Mouse (Mus musculus): ENCODE measurements around the gene Atg4b.
"Not testable (repeated sequence)": the region's sequence is repeated elsewhere in the genome, so short reads cannot be mapped to it uniquely, and the experiment has no call there.

Atg4b gene

DNA sequence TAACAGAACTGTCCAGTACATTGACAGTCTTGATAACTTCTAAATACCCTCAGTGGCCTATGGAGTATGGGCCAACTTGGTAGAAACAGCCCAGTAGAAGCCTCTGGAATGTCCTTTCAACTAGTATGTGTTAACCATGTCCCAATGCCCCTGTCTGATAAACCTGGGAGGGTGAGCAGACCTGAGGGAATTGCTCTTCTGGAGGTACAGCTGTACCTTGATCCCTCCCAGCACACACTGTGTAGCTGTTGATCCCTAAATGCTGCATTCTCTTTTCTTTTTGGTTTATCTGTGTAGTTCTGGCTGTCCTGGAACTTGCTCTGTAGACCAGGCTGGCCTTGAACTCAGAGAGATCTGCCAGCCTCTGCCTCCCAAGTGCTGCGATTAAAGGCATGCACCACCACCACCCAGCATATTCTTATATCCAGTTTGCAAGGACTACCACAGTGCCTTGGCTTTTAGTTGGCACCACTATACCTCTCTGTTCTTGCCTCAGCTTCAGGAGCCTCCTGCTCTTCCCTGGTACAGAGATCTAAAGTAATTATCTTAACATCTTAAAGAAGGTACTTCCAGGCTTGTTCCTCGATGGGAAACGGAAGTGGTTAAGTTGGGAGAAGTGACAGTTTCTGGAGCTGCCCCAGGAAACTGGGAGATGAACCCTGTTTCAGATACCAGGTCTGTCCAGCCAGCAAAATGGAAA lies 72.6 kb downstream of the Atg4b start:
- peak; percentile 30 for DNase-seq

DNA sequence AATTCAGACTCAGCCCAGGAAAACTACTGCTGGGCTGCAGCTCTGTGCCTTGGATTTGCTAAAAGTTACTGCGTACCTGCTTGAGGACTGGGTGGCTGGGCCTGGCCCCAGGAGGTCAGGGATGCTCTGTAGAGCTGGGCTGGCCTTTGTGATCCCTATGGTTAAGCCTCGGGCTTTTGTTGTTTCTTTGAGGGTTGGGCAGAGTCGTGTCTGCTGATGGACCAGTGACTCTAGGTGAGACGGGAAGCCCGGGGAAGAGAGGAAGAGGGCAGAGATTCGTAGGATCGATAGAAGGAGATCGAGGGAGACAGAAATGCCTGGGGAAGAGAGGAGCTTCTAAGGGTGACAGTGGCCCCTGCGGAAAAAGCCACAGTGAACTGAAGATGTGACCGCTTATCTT lies 73.3 kb downstream of the Atg4b start, which contains the start of gene D2hgdh:
D2hgdh (plus strand) TSS at position 301 of the 400 bp plus-strand sequence.
- no peak for DNase-seq

DNA sequence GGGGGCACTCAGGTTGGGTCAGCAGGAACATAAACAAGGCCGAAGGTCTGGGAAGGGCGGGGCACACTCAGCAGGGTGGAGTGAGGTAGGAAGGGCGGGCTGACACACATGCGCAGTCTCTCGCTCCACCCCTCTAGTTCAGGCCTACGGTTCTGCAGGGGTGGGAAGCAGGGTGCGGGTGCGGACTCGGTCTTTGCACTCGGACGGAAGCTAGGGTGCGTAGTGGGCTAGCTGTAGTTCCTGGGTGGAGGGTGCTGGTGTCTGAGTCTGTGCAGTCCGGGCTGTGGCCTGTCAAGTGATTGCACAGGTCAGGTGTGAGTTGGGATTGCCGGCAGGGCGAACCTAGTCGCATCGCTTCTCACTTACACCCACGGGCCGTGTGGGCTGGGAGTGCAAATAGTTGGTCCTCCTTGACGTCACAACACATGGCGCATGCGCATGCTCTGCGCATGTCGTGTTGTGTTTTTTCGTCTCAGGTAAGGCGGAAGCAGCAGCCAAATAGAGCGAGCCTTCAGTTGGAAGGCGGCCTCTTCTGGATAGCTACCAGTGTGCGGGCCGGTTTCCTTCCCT lies 73.9 kb downstream of the Atg4b start:
- DNase-seq: peak; percentile 95

DNA sequence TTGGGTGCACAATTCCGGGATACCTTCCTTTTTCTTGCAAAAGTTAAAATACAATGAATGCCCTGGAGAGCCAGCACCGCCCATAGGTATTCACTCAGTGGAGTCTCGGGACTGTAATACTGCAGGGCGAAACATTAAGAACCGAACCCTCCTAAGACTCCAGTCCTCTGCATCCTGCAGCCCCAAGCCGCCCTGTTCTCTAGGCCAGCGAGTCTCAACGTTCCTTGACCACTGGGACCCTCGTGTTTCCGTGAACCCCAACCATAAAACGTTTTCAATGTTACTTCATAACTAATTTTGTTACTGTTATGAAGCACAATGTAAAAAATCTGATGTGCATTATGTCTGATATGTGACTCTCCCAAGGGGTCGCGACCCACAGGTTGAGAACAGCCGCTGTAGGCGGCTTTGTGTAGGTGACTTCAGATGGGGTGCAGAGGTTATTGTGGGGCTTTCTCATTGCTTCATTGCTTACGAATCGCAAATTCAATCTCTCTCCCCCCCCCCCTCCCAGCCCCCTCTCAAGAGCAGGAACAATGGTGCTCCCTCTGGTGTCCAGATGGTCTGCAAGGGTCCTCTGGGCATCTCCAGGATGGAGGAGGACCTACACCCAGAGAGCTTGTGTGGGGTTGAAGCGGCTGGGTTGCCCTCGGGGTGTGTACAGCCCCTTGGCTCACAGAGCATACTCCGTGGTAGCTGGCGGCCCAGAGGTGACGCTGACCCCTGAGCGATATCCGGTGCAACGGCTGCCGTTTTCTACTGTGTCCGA lies 74.7 kb downstream of the Atg4b start:
- DNase-seq: peak; percentile 57

DNA sequence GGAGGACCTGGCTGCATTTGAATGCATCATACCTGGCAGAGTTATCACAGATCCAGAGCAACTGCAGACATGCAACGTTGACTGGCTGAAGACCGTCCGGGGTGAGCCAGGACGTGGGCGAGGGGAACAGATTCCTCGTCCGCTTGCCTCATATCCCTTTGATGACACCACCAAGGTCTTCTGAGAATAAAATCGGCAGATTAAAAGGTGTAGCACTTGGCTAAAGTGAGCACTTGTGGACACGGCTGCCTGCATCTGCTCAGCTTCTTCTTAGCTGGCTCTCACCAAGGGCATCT lies 75.2 kb downstream of the Atg4b start:
- peak; percentile 40 for DNase-seq

DNA sequence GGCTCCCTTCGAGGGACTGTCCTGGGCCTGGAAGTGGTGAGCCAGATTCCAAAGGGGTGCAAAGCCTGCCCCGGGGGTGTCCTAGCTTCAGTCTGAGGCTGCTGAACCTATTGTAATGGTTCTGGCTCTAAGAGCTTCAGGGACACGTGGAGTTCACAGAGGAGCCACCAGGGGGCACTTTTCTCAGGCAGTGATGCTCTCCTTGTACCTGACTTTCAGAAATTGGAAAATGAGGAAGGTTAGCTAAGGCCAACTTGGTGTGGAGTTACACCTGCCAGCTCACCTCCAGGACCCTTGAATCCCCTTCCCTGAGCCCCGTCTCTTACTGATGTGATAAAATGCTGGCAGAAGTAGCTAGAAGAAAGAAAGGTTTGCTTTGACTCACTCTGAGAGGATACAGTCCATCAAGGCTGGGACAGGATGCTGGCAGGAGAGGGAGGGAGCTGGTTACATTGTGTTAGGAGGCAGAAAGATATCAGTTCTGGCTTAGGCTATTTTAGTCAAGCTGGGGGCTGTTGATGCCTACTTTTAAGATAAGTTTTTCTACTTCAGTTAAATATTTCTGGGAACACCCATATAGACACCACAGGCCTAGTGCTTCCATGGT lies 81.6 kb downstream of the Atg4b start:
- not testable (repeated sequence) for DNase-seq

DNA sequence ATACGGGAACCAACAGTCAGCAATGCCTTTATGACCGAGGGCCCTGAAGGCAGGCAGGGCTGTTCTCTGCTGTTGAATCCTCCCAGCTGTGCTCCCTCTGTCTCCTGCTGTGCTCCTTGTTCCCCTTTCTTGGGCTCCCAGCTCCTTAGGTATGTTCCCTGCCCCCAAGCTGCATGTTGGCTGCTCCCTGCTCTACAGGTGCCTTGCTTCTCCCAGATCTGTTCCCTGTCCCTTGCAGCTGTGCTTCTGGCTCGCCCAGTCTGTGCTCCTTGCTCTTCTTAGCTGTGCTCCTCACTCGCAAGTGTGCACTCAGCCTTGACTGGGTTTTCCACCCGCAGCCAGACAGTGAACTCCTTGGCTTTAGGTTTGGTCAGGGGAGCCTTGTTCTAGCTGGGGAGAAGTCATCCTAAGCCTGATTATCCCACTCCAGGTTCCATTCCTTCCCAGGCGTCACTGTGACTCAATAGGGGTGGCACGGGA lies 83.4 kb downstream of the Atg4b start:
- DNase-seq: no peak

DNA sequence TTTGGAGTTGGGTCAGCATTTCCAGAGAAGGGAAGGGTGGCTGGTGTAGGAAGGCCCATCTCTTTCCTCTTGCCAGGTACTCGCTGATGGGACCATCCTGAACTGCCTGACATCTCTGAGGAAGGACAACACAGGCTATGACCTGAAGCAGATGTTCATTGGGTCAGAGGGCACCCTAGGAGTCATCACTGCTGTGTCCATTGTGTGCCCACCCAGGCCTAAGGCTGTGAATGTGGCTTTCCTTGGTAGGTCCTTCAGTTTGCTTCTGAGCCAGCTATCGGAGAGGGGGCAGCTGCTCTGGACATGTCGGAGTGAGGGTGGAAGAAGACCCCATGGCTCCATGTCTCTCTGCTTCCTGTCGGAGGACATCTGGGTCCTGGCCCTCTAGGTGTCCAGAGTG lies 83.9 kb downstream of the Atg4b start:
- no peak for DNase-seq

DNA sequence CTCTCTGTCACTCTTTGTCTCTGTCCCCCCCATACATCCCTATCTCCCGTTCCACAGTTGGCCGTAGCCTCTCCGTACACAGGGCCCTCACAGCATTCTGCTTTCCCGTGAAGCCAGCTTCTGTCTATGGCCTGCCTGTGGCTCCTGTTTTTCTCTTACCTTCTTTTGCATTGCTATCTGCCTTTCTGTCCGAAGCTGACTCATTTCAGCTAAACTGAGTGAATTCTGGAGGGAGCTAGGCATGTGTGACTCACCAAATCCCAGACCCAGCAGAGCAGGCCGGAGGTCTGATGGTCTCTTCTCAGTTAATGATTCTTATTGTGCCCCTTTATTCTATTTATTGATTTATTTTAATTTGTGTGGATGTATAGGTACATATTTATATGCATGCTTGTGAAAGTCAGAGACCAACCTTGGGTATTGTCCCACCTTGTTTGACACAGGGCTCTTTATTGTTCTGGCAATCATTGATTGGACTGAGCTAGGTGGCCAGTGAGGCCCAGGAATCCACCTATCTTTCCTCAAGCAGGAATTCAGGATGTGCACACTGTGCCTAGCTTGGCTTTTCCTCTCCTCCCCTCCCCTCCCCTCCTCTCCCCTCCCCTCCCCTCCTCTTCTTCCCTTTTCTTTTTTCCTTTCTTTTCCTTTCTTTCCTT lies 84.7 kb downstream of the Atg4b start:
- no peak for DNase-seq

DNA sequence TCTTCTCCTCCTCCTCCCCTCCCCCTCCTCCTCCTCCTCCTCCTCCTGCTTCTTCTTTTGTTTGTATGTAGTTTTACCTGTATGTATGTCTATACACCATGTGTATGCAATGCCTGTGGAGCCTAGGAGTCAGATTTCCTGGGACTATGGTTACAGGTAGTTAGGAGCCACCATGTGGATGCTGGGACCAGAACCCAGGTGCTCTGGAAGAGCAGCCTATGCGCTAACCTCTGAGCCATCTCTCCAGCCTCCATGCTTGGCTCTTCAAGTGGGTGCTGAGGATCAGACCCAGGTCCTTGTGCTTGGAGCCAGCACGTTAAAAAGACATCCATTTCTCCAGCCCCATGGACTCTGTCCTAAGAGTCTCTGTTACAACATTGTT lies 85.2 kb downstream of the Atg4b start:
- DNase-seq: no peak

DNA sequence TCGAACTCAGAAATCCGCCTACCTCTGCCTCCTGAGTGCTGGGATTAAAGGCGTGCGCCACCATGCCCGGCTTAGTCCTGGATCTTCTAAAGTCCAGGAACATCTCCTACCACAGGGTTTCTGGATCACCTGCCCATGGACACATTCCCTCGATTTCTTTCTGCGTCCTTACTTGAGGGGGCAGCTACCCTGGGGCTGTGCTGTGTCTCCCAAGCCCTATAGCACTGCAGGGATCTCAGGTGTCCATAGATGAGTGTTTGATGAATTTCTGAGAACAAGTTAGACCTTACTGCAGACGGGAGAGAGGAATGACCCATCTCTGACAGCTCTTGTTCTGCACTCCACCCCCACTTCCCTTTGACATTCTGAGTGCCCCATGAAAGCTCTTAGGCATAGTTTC lies 86.0 kb downstream of the Atg4b start:
- DNase-seq: no peak

DNA sequence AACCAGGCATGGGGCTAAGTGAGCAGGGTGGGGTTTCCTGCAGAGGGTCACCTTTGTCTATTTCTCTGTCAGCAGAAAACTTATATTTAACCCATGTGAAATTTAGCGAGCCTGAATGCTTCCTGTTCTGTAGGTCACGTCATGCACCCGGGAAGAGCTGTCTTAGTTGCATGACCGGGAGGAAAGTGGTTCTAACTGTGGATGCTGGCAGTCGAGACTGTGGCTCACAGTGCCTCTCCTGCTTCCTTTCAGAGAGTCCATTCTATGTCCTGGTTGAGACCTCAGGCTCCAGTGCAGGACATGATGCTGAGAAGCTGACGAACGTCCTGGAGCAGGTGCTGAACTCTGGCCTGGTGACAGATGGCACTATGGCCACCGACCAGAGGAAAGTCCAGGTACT lies 87.3 kb downstream of the Atg4b start:
- DNase-seq: not testable (repeated sequence)

Measured in cerebellum, adult 8-10 months (tissue).